Mouse (Mus musculus) ovary, postnatal 36 days (tissue): ENCODE measurements at regions not wholly inside any gene's neighbourhood (a gene's known extent, or its start where the extent isn't known, plus 50 kb on each side); places are given as distances from the start of the nearest gene placed in this dataset.
"Not testable (repeated sequence)": the region's sequence is repeated elsewhere in the genome, so short reads cannot be mapped to it uniquely, and the experiment has no call there.

Experiments used
- DNase-seq: peaks from one replicate; pipeline ENCODE4 v3.0.0; 2022; ENCODE audit warnings: low spot score, mixed read lengths

- DNase-seq: no peak
Observed at GRCm38 (mm10) chr4:55697108-55697507, 164.8 kb upstream of the Klf4 start.

GRCm38 (mm10) chr4:55696428-55696827, 164.2 kb upstream of the Klf4 start:
- DNase-seq: no peak

GRCm38 (mm10) chr4:55695246-55695645, 163.0 kb upstream of the Klf4 start:
- no peak for DNase-seq

GRCm38 (mm10) chr4:55689479-55689878, 157.2 kb upstream of the Klf4 start:
- DNase-seq: no peak

GRCm38 (mm10) chr4:55686771-55687170, 154.5 kb upstream of the Klf4 start:
- DNase-seq: no peak

GRCm38 (mm10) chr4:55672288-55672687, 140.0 kb upstream of the Klf4 start:
- no peak for DNase-seq

- no peak for DNase-seq
Observed at GRCm38 (mm10) chr4:55670258-55670657, 138.0 kb upstream of the Klf4 start.

GRCm38 (mm10) chr4:55664822-55665221, 132.6 kb upstream of the Klf4 start:
- no peak for DNase-seq

- no peak for DNase-seq
Observed at GRCm38 (mm10) chr4:55663856-55664255, 131.6 kb upstream of the Klf4 start.

GRCm38 (mm10) chr4:55662041-55662440, 129.8 kb upstream of the Klf4 start:
- DNase-seq: no peak

- no peak for DNase-seq
Observed at GRCm38 (mm10) chr4:55658904-55659303, 126.6 kb upstream of the Klf4 start.

- no peak for DNase-seq
Observed at GRCm38 (mm10) chr4:55655329-55655728, 123.1 kb upstream of the Klf4 start.

- no peak for DNase-seq
Observed at GRCm38 (mm10) chr4:55652628-55653027, 120.4 kb upstream of the Klf4 start.

GRCm38 (mm10) chr4:55651811-55652410, 119.6 kb upstream of the Klf4 start:
- no peak for DNase-seq

GRCm38 (mm10) chr4:55651051-55651763, 118.9 kb upstream of the Klf4 start:
- peak; percentile 77 for DNase-seq

- no peak for DNase-seq
Observed at GRCm38 (mm10) chr4:55650186-55650585, 117.9 kb upstream of the Klf4 start.

- DNase-seq: no peak
Observed at GRCm38 (mm10) chr4:55648376-55648775, 116.1 kb upstream of the Klf4 start.

- no peak for DNase-seq
Observed at GRCm38 (mm10) chr4:55645432-55645831, 113.2 kb upstream of the Klf4 start.

GRCm38 (mm10) chr4:55644895-55645294, 112.6 kb upstream of the Klf4 start:
- no peak for DNase-seq

- DNase-seq: no peak
Observed at GRCm38 (mm10) chr4:55634946-55635511, 102.8 kb upstream of the Klf4 start.

GRCm38 (mm10) chr4:55631157-55631556, 98.9 kb upstream of the Klf4 start:
- no peak for DNase-seq

- not testable (repeated sequence) for DNase-seq
Observed at GRCm38 (mm10) chr4:55630215-55630614, 97.9 kb upstream of the Klf4 start.

GRCm38 (mm10) chr4:55624779-55625178, 92.5 kb upstream of the Klf4 start:
- no peak for DNase-seq
